Mouse (Mus musculus): ENCODE results near the gene Guca1a. TPM values are rescaled to one million over a fixed set of nuclear protein-coding genes. Genes with fewer than 3 reads are reported as not detected.
A peak's percentile ranks its signal among the peaks of the same experiment; 100 is the strongest.

The Guca1a gene
- polyA plus RNA-seq, 1 experiment from 2014 or later, result 1.5 TPM

- Histone ChIP-seq H3K4me2 (ENCODE audit: low read depth, low read length) (peak within 1 kb of the TSS; percentile 84), H3K4me3 (ENCODE audit: low read depth, low read length) (peak within 1 kb of the TSS; percentile 85), H3K4me1 (ENCODE audit: insufficient read depth) (peaks cover 10% of the 10 kb centered on the region), H3K27ac (ENCODE audit: low read depth) (peak within 1 kb of the TSS; percentile 20; the same call in 1 of the 2 replicates), H3K36me3 (replicated peaks; ENCODE audit: insufficient read depth, low read length) (peaks cover 7% of the 10 kb centered on the region), H3K9ac (replicated peaks) (peak within 1 kb of the TSS; percentile 81), H3K9me3 (ENCODE audit: low read length) (no peaks in the 10 kb centered on the region), H3K27me3 (ENCODE audit: insufficient read depth, low read length) (no peaks in the 10 kb centered on the region)
- 4% methylated on average over 35 of the region's 35 CpGs for WGBS (ENCODE audit: insufficient replicate concordance)
- ATAC-seq (peak; percentile 93), DNase-seq (peak; percentile 88)
- no peak for TF ChIP-seq CTCF (IDR thresholded peaks at IDR 0.05; ENCODE audit: low read depth)
- TF ChIP-seq EP300 (IDR thresholded peaks at IDR 0.05; ENCODE audit: low read depth), result no peak
Observed at GRCm38 (mm10) chr17:47368401-47369086, 31.8 kb downstream of the Guca1a start, which contains the start of gene Mrps10. Gene Mrps10 (plus strand): TSS chr17:47368887.

DNA sequence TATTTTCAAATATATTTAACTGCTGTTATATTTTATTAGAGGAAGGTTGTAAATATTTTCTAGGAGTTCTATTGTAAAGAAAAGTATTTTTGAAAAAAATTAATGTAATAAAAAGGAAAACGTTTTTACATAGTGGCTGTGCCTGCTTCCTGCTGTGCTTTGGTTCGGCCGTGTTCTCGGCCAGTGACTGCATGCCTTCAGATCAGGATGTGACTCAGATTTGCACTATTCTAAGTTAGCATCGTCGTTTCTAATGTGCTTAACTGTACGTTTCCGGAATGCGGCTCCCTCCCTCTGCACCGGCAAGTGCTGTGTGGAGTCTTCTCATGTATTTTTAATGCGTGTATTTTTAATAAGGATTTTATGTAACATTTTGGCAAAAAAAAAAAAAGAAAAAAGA lies 39.0 kb downstream of the Guca1a start:
- H3K36me3 ChIP-seq (replicated peaks; ENCODE audit: insufficient read depth, low read length), result no peaks in the 10 kb centered on the region
- H3K27ac ChIP-seq (ENCODE audit: low read depth), result no peak overlapping the region
- TF ChIP-seq EP300 (IDR thresholded peaks at IDR 0.05; ENCODE audit: low read depth) (no peak), CTCF (IDR thresholded peaks at IDR 0.05; ENCODE audit: low read depth) (no peak)
- no peaks in the 10 kb centered on the region for H3K4me1 ChIP-seq (ENCODE audit: insufficient read depth)
- DNase-seq (no peak), ATAC-seq (no peak)
- H3K27me3 ChIP-seq (ENCODE audit: insufficient read depth, low read length), result no peaks in the 10 kb centered on the region
- no peak overlapping the region for H3K9ac ChIP-seq (replicated peaks)
- no peaks in the 10 kb centered on the region for H3K9me3 ChIP-seq (ENCODE audit: low read length)
- no peak overlapping the region for H3K4me2 ChIP-seq (ENCODE audit: low read depth, low read length)
- H3K4me3 ChIP-seq (ENCODE audit: low read depth, low read length), result no peak overlapping the region
- WGBS (ENCODE audit: insufficient replicate concordance), result 60% methylated on average over 11 of the region's 11 CpGs

DNA sequence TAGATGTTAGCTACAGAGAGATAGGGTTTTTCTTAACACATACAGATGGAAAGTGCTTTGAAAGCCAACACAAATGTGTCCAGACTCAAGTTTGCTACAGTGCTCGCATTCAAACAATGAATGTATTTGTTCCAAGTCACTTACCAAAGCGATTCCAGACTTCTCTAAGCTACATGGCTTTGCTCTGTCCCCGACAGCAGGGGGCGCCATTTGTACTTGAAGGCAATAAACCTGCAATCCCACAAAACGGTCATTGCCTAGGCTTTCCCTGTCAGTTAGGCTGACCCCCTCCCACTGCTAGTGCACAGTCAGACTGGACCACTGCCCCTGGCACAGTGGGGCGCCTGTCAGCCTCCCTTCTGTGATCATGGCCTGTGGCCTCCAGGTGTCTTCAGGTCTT lies 40.4 kb downstream of the Guca1a start:
- TF ChIP-seq EP300 (IDR thresholded peaks at IDR 0.05; ENCODE audit: low read depth) (no peak), CTCF (IDR thresholded peaks at IDR 0.05; ENCODE audit: low read depth) (peak; percentile 73)
- DNase-seq (peak; percentile 77), ATAC-seq (no peak)
- H3K27ac ChIP-seq (ENCODE audit: low read depth), result no peak overlapping the region
- no peak overlapping the region for H3K9ac ChIP-seq (replicated peaks)
- H3K36me3 ChIP-seq (replicated peaks; ENCODE audit: insufficient read depth, low read length), result no peaks in the 10 kb centered on the region
- H3K27me3 ChIP-seq (ENCODE audit: insufficient read depth, low read length), result no peaks in the 10 kb centered on the region
- WGBS (ENCODE audit: insufficient replicate concordance), result 45% methylated on average over 6 of the region's 6 CpGs
- H3K4me3 ChIP-seq (ENCODE audit: low read depth, low read length), result no peak overlapping the region
- H3K9me3 ChIP-seq (ENCODE audit: low read length), result no peaks in the 10 kb centered on the region
- no peak overlapping the region for H3K4me2 ChIP-seq (ENCODE audit: low read depth, low read length)
- H3K4me1 ChIP-seq (ENCODE audit: insufficient read depth), result no peaks in the 10 kb centered on the region

DNA sequence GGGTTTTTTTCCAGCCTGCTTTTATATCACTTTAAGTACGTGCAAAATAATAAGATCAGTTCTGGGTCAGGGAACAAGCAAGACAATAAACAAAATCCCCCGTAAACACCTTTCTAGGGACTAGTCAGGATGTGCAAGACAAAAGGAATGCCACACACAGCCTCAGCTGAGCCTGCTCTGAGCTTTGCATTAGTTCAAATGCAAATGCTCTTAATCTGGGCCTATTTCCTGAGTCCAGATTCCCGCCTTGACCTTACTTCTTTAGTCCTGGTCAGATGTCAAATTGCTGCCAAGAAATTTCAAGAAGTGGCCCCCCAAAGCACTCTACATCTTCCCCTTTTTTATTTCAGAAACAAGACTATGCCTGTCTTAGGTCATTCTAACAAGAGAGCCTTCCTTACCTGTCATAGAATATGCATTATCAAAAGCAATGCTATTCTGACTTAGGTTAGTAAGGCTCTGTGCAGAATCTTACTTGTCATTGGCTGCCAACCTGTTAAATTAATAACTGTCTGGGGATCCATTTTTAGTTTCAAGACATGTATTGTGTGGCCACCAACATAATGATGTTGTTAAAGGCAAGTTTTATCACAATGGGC lies 50.6 kb downstream of the Guca1a start:
- DNase-seq (no peak), ATAC-seq (no peak)
- TF ChIP-seq CTCF (IDR thresholded peaks at IDR 0.05; ENCODE audit: low read depth) (no peak), EP300 (IDR thresholded peaks at IDR 0.05; ENCODE audit: low read depth) (no peak)
- no peaks in the 10 kb centered on the region for H3K27me3 ChIP-seq (ENCODE audit: insufficient read depth, low read length)
- H3K9ac ChIP-seq (replicated peaks), result no peak overlapping the region
- 81% methylated on average over 3 of the region's 3 CpGs for WGBS (ENCODE audit: insufficient replicate concordance)
- H3K27ac ChIP-seq (ENCODE audit: low read depth), result no peak overlapping the region
- no peak overlapping the region for H3K4me3 ChIP-seq (ENCODE audit: low read depth, low read length)
- peaks cover 14% of the 10 kb centered on the region for H3K9me3 ChIP-seq (ENCODE audit: low read length)
- H3K4me1 ChIP-seq (ENCODE audit: insufficient read depth), result no peaks in the 10 kb centered on the region
- no peak overlapping the region for H3K4me2 ChIP-seq (ENCODE audit: low read depth, low read length)
- H3K36me3 ChIP-seq (replicated peaks; ENCODE audit: insufficient read depth, low read length), result peaks cover 6% of the 10 kb centered on the region

Other genes with a start within 250 kb of the Guca1a start
- gene Mrps10, start 31.7 kb downstream of the Guca1a start, polyA plus RNA-seq (2015; fragmentation: Nextera tagmentation; extraction: Ambion mirVana), result 46.6 and 47.5 TPM in 2 replicates
- 0.11 and 0.13 TPM in 2 replicates for gene Guca1b, start 15.2 kb downstream of the Guca1a start, polyA plus RNA-seq (2015; fragmentation: Nextera tagmentation; extraction: Ambion mirVana)
- 1.0 and 1.6 TPM in 2 replicates for gene AI661453, start 36.0 kb upstream of the Guca1a start, polyA plus RNA-seq (2015; fragmentation: Nextera tagmentation; extraction: Ambion mirVana)
- gene 1700001C19Rik, start 36.8 kb upstream of the Guca1a start, polyA plus RNA-seq (2015; fragmentation: Nextera tagmentation; extraction: Ambion mirVana), result 7.5 and 7.8 TPM in 2 replicates
- gene Taf8, start 101.7 kb upstream of the Guca1a start, polyA plus RNA-seq (2015; fragmentation: Nextera tagmentation; extraction: Ambion mirVana), result 6.5 and 8.1 TPM in 2 replicates
- gene Ccnd3, start 104.5 kb upstream of the Guca1a start, polyA plus RNA-seq (2015; fragmentation: Nextera tagmentation; extraction: Ambion mirVana), result 249 and 250 TPM in 2 replicates
- gene Bysl, start 210.9 kb upstream of the Guca1a start, polyA plus RNA-seq (2015; fragmentation: Nextera tagmentation; extraction: Ambion mirVana), result 8.9 and 10.6 TPM in 2 replicates
- gene Med20, start 211.0 kb upstream of the Guca1a start, polyA plus RNA-seq (2015; fragmentation: Nextera tagmentation; extraction: Ambion mirVana), result 13.5 and 14.4 TPM in 2 replicates
- gene Gm20517, start 211.0 kb upstream of the Guca1a start, polyA plus RNA-seq (2015; fragmentation: Nextera tagmentation; extraction: Ambion mirVana), result 0.79 and 0.82 TPM in 2 replicates
- gene Usp49, start 230.1 kb upstream of the Guca1a start, polyA plus RNA-seq (2015; fragmentation: Nextera tagmentation; extraction: Ambion mirVana), result 1.2 and 1.6 TPM in 2 replicates